Mouse (Mus musculus): ENCODE measurements around the gene Gadd45gip1.

DNA sequence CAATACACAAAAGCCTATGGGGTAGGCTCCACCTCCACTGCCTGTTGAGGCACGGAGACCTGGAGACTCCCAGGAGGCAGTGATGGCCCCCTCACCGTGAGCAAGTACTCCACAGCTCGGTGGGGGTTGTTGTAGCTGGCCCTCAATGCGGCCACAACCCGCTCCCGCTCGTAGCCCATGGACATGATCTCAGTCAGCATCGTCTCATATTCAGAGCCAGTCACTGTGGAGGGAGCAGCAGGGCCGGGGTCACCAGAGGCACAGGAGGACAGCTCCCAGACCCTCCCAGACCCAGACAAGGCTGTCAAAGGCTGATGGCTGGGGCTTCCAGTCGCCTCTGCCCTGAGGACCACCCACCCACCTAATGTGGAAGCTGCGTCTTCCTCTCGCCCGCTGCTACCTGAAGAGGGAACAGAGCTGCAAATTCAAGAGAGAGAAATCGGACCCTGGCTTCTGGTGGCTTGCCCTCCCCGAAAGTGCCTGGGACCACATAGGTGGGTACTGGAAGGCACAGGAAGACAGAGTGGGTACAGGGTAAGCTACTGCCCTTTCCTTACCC is 6.7 kb downstream of the Gadd45gip1 start:
- TF ChIP-seq CTCF (conservative IDR thresholded peaks at IDR 0.05; ENCODE audit: insufficient read depth, insufficient read length, low read depth, low read length) (no peak), POLR2A (IDR thresholded peaks at IDR 0.05; ENCODE audit: low read depth, low read length) (no peak)
